Mouse (Mus musculus): ENCODE data around the gene Dffb.

DNA sequence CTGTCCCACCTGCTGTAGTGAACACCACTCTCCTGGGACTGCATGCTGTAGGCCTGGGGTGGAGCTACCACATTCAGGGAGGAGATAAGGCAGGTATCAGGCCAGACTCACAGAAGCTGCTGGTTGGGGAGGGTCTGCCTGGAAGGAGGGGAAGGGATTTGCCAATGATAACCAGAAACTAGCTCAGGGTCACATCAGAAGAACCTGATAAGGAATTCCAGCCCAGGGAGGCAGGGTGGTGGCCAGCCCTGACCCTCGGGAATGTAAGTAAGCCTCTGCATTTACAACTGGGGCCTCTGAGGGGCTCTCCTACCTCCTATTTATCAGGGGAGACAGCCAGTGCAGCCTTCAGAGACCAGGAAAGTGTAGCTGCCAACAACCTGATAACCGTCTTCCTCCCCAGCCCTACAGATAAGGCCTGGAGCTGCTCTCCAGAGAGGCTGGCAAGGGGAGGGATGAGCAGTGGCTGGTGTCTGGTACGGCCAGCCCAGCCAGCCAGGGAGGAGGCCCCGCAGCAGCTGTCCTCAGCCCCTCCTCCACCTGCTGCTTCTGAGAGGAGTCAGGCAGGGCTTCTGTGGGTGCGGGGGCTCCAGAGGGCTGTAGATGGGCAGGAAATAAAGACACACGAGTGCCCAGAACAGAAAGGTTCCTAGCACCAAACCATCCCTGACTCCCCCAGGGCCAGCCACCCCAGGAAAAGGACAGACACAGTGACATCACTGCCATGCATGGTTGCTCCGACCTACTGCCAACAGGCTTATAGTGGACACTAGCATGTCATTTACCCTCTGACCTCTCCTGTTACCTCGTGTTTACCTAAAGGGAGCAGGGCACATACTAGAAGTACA is 49.1 kb upstream of the Dffb start:
- TF ChIP-seq POLR2A (IDR thresholded peaks at IDR 0.05; ENCODE audit: borderline replicate concordance, extremely low read depth, low read depth, low read length) (no peak), CTCF (IDR thresholded peaks at IDR 0.05; ENCODE audit: insufficient read depth, low read length) (no peak)
